Mouse (Mus musculus): Measurements from ENCODE around the gene Aknad1.

DNA sequence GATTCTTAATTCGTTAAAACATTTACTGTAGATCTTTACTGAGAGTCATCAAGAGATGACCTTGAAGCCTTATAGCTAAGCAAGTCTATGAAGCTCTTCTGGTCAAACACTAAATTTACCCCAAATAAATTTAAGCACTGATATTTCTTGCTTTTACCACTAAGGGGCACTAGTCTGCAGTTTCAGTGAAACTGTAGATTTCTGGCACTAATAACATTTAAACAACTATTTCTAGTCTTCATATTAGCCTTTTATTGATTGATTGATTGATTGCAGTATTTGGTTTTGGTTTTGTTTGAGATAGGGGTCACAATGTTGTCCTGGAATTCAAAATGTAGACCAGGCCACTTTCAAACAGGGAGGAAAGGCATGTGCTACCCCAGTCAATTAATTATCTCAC, 38.2 kb upstream of the Aknad1 start:
- TF ChIP-seq CTCF (IDR thresholded peaks at IDR 0.05; ENCODE audit: extremely low read depth, insufficient read depth, insufficient read length, insufficient replicate concordance) = no peak
- TF ChIP-seq POLR2A (IDR thresholded peaks at IDR 0.05; ENCODE audit: low read depth, low read length) = no peak

All from spleen, adult 2 months (tissue).